Mouse (Mus musculus): ENCODE measurements around the gene Sigmar1. TPM values are rescaled to one million over a fixed set of nuclear protein-coding genes. Genes with fewer than 3 reads are reported as not detected.
A peak's percentile ranks its signal among the peaks of the same experiment; 100 is the strongest.
"Not testable (repeated sequence)": the region's sequence is repeated elsewhere in the genome, so short reads cannot be mapped to it uniquely, and the experiment has no call there.

The Sigmar1 gene
- polyA plus RNA-seq, 1 experiment from 2014 or later: 65.7 TPM

- H3K36me3 ChIP-seq (replicated peaks); H3K27ac ChIP-seq; H3K4me2 ChIP-seq; H3K9me3 ChIP-seq; H3K4me3 ChIP-seq; H3K27me3 ChIP-seq (replicated peaks); H3K9ac ChIP-seq; ATAC-seq (replicated peaks): not testable (repeated sequence)
- peaks cover 14% of the 10 kb centered on the region for H3K4me1 ChIP-seq
- 80% methylated on average over 2 of the region's 2 CpGs for WGBS
These were observed 53.7 kb downstream of the Sigmar1 start for GRCm38 (mm10) chr4:41702226-41702625.

GRCm38 (mm10) chr4:41700224-41700623 is 55.7 kb downstream of the Sigmar1 start:
- not testable (repeated sequence) for H3K9ac ChIP-seq; H3K9me3 ChIP-seq; H3K4me1 ChIP-seq; H3K36me3 ChIP-seq (replicated peaks); H3K4me3 ChIP-seq; H3K27ac ChIP-seq; H3K4me2 ChIP-seq; H3K27me3 ChIP-seq (replicated peaks); ATAC-seq (replicated peaks)
- WGBS: 92% methylated on average over 3 of the region's 8 CpGs

GRCm38 (mm10) chr4:41699783-41700182 is 56.2 kb downstream of the Sigmar1 start, which contains the start of gene Il11ra1:
Gene Il11ra1, plus strand, starts transcription at chr4:41699989.
- H3K4me2 ChIP-seq: peak within 1 kb of the TSS; percentile 36; the same call in 1 of the 2 replicates
- not testable (repeated sequence) for H3K4me1 ChIP-seq; H3K27ac ChIP-seq; H3K9me3 ChIP-seq; H3K27me3 ChIP-seq (replicated peaks); H3K36me3 ChIP-seq (replicated peaks); H3K4me3 ChIP-seq; ATAC-seq (replicated peaks); H3K9ac ChIP-seq
- WGBS: 79% methylated on average over 10 of the region's 10 CpGs

- not testable (repeated sequence) for H3K36me3 ChIP-seq (replicated peaks); H3K4me1 ChIP-seq; H3K9ac ChIP-seq; H3K9me3 ChIP-seq; H3K27ac ChIP-seq; H3K27me3 ChIP-seq (replicated peaks); ATAC-seq (replicated peaks); H3K4me3 ChIP-seq
- peak overlapping the region; percentile 36 for H3K4me2 ChIP-seq
- 10% methylated on average over 18 of the region's 32 CpGs for WGBS
These were observed 57.4 kb downstream of the Sigmar1 start for GRCm38 (mm10) chr4:41698421-41699016.

GRCm38 (mm10) chr4:41696930-41697841 is 58.8 kb downstream of the Sigmar1 start, which contains the start of gene Cntfr:
Gene Cntfr, minus strand, starts transcription at chr4:41697089.
- not testable (repeated sequence) for H3K4me1 ChIP-seq; H3K9ac ChIP-seq; H3K27me3 ChIP-seq (replicated peaks); H3K9me3 ChIP-seq; H3K27ac ChIP-seq; H3K36me3 ChIP-seq (replicated peaks)
- 12% methylated on average over 34 of the region's 40 CpGs for WGBS
- peak within 1 kb of the TSS; percentile 24; the same call in 1 of the 2 replicates for H3K4me3 ChIP-seq
- 0 out of 2 replicates have a peak, but pooled peaks have one; percentile 62 for ATAC-seq (replicated peaks)
- H3K4me2 ChIP-seq: peak within 1 kb of the TSS; percentile 38; the same call in 1 of the 2 replicates

- 9% methylated on average over 12 of the region's 15 CpGs for WGBS
- not testable (repeated sequence) for H3K27me3 ChIP-seq (replicated peaks); H3K9ac ChIP-seq; H3K27ac ChIP-seq; H3K4me1 ChIP-seq; ATAC-seq (replicated peaks); H3K36me3 ChIP-seq (replicated peaks); H3K4me2 ChIP-seq; H3K9me3 ChIP-seq; H3K4me3 ChIP-seq
These were observed 59.5 kb downstream of the Sigmar1 start for GRCm38 (mm10) chr4:41696452-41696851.

- not testable (repeated sequence) for H3K9ac ChIP-seq; H3K27me3 ChIP-seq (replicated peaks); H3K36me3 ChIP-seq (replicated peaks); H3K9me3 ChIP-seq; H3K4me1 ChIP-seq; H3K27ac ChIP-seq; ATAC-seq (replicated peaks)
- 3% methylated on average over 20 of the region's 38 CpGs for WGBS
- H3K4me3 ChIP-seq: peak overlapping the region; percentile 24
- H3K4me2 ChIP-seq: peak overlapping the region; percentile 38; the same call in 1 of the 2 replicates
These were observed 60.2 kb downstream of the Sigmar1 start for GRCm38 (mm10) chr4:41695800-41696199.

GRCm38 (mm10) chr4:41693511-41693910 is 62.4 kb downstream of the Sigmar1 start:
- H3K4me3 ChIP-seq: not testable (repeated sequence)

GRCm38 (mm10) chr4:41690014-41690413 is 65.9 kb downstream of the Sigmar1 start:
- WGBS: no CpG with 5 or more reads among the region's 4 CpGs
- H3K4me3 ChIP-seq: not testable (repeated sequence)

More at GRCm38 (mm10) chr4:41693511-41693910, 62.4 kb downstream of the Sigmar1 start:
- H3K4me2 ChIP-seq: peak overlapping the region; percentile 25
- not testable (repeated sequence) for H3K36me3 ChIP-seq (replicated peaks); H3K27me3 ChIP-seq (replicated peaks); H3K9me3 ChIP-seq; ATAC-seq (replicated peaks); H3K27ac ChIP-seq; H3K4me1 ChIP-seq; H3K9ac ChIP-seq
- WGBS: 1% methylated on average over 4 of the region's 4 CpGs

GRCm38 (mm10) chr4:41688562-41688961 is 67.4 kb downstream of the Sigmar1 start:
- H3K9ac ChIP-seq; H3K4me3 ChIP-seq; H3K27me3 ChIP-seq (replicated peaks); H3K9me3 ChIP-seq; ATAC-seq (replicated peaks); H3K4me1 ChIP-seq; H3K36me3 ChIP-seq (replicated peaks); H3K4me2 ChIP-seq; H3K27ac ChIP-seq: not testable (repeated sequence)
- 51% methylated on average over 1 of the region's 1 CpGs for WGBS

More at GRCm38 (mm10) chr4:41690014-41690413, 65.9 kb downstream of the Sigmar1 start:
- H3K4me1 ChIP-seq; H3K9ac ChIP-seq; H3K9me3 ChIP-seq; H3K27ac ChIP-seq; H3K27me3 ChIP-seq (replicated peaks); H3K4me2 ChIP-seq; H3K36me3 ChIP-seq (replicated peaks); ATAC-seq (replicated peaks): not testable (repeated sequence)

All from midbrain, embryonic 15.5 days (tissue).